Mouse (Mus musculus): ENCODE data around the gene Scaf11. TPM values are rescaled to one million over a fixed set of nuclear protein-coding genes. Genes with fewer than 3 reads are reported as not detected.

Scaf11 gene
- total RNA-seq (2023) = 100 to 1,000 TPM; 165 TPM

GRCm38 (mm10) chr15:96460730-96461540 is at the start of gene Scaf11:
Gene Scaf11 (minus strand): TSS chr15:96460843.

Other genes starting within 250 kb of the Scaf11 start
- gene Arid2, start 173.3 kb downstream of the Scaf11 start, total RNA-seq (2023) = 10 to 100 TPM; 72.1 to 76.7 TPM
- gene Slc38a1, start 182.1 kb upstream of the Scaf11 start, total RNA-seq (2023) = 100 to 1,000 TPM; 247 to 265 TPM
- gene Slc38a2, start 238.9 kb upstream of the Scaf11 start, total RNA-seq (2023) = 100 to 1,000 TPM; 122 to 172 TPM

Data from B cell, adult 67 days (primary cell).